Comparison of ENCODE assay signal across 12 mouse cellular contexts in genomic region chr16:94714483-94714882, GRCm38 (mm10).
A peak's percentile ranks its signal among the peaks of the same experiment; 100 is the strongest.
DNase-seq lines count a peak whose midpoint lies in the region; ATAC-seq and TF ChIP-seq lines count a peak whose summit lies in the region.
"Had no signal": no experiment of that assay in that cellular context is flagged by ENCODE, and none has a peak within 500 bp of the region (broad histone marks: within the 10 kb centered on the region; RNA-seq: fewer than 3 reads in every experiment).

No protein-coding gene starts in this region.

- H3K9me3 ChIP-seq in midbrain, postnatal 0 days (ENCODE audit: low read length), result no peaks in the 10 kb centered on the region
- H3K9me3 ChIP-seq in midbrain, embryonic 16.5 days (replicated peaks; ENCODE audit: control insufficient read depth, low read length, poor library complexity, severe bottlenecking), result no peaks in the 10 kb centered on the region
- H3K9me3 ChIP-seq in kidney, postnatal 0 days (replicated peaks; ENCODE audit: low read length), result 0 out of 2 replicates have a peak, but pooled peaks cover 3% of the 10 kb centered on the region
- no peaks in the 10 kb centered on the region for H3K9me3 ChIP-seq in neural tube, embryonic 15.5 days (replicated peaks)
- H3K9me3 ChIP-seq: liver, embryonic 13.5 days had no signal

- intact Hi-C loops in left cerebral cortex, postnatal 25 days (cut with DNase I), result loop anchor here (5.0 kb wide), 1 partner anchor 142 kb away; the partner anchor contains the start of gene Dyrk1a

- TF ChIP-seq POLR2A in lung, adult 2 months (IDR thresholded peaks at IDR 0.05; ENCODE audit: borderline replicate concordance, extremely low read depth, low read depth, low read length), result no peak

- peak; percentile 20 for DNase-seq in adrenal gland, postnatal 14 days
- DNase-seq in adrenal gland, adult 18-20 months (ENCODE audit: low spot score in 2 of 2), result no peak
- DNase-seq in midbrain, postnatal 0 days (ENCODE audit: low spot score), result peak; percentile 39
- DNase-seq in kidney, postnatal 0 days (ENCODE audit: low spot score), result peak; percentile 87
- DNase-seq in lung, adult 2 months, result no peak
- DNase-seq in left cerebral cortex, postnatal 25 days (ENCODE audit: low spot score in 2 of 2), result no peak

- no peak overlapping the region for H3K4me2 ChIP-seq in midbrain, postnatal 0 days (ENCODE audit: low read depth, low read length, poor library complexity, severe bottlenecking)
- H3K4me2 ChIP-seq in midbrain, embryonic 16.5 days (ENCODE audit: low read length), result no peak overlapping the region
- H3K4me2 ChIP-seq in kidney, postnatal 0 days (ENCODE audit: low read length), result peak overlapping the region; percentile 48; the same call in 1 of the 2 replicates
- peak overlapping the region; percentile 42 for H3K4me2 ChIP-seq in neural tube, embryonic 15.5 days

- H3K27ac ChIP-seq in midbrain, postnatal 0 days (ENCODE audit: low read depth, low read length), result no peak overlapping the region
- no peak overlapping the region for H3K27ac ChIP-seq in midbrain, embryonic 16.5 days (ENCODE audit: low read length)
- no peak overlapping the region; the same call in 1 of the 2 replicates for H3K27ac ChIP-seq in kidney, postnatal 0 days
- peak overlapping the region; percentile 60 for H3K27ac ChIP-seq in neural tube, embryonic 15.5 days (replicated peaks)
- H3K27ac ChIP-seq: embryonic facial prominence, embryonic 13.5 days; liver, embryonic 13.5 days; macrophage; stomach, postnatal 0 days had no signal

- H3K4me3 ChIP-seq in midbrain, postnatal 0 days (ENCODE audit: low read depth, low read length), result no peak overlapping the region
- H3K4me3 ChIP-seq in midbrain, embryonic 16.5 days (ENCODE audit: low read depth, low read length), result no peak overlapping the region
- no peak overlapping the region for H3K4me3 ChIP-seq in kidney, postnatal 0 days (replicated peaks; ENCODE audit: low read depth, low read length)
- H3K4me3 ChIP-seq in neural tube, embryonic 15.5 days (replicated peaks), result no peak overlapping the region; the same call in 1 of the 2 replicates
- no peak overlapping the region for H3K4me3 ChIP-seq in lung, adult 2 months (replicated peaks; ENCODE audit: extremely low read depth, low read depth, low read length)
- H3K4me3 ChIP-seq: liver, embryonic 13.5 days had no signal

- no peak for TF ChIP-seq CTCF in midbrain, postnatal 0 days (IDR thresholded peaks at IDR 0.05)
- TF ChIP-seq CTCF in kidney, postnatal 0 days (IDR thresholded peaks at IDR 0.05; ENCODE audit: low read depth), result no peak
- no peak for TF ChIP-seq CTCF in lung, adult 2 months (IDR thresholded peaks at IDR 0.05; ENCODE audit: insufficient read depth, low read length)

- no peak overlapping the region for H3K9ac ChIP-seq in midbrain, postnatal 0 days (replicated peaks; ENCODE audit: low read length, poor library complexity, severe bottlenecking)
- no peak overlapping the region for H3K9ac ChIP-seq in midbrain, embryonic 16.5 days (ENCODE audit: low read depth, low read length)
- no peak overlapping the region for H3K9ac ChIP-seq in kidney, postnatal 0 days (ENCODE audit: low read depth, low read length)
- no peak overlapping the region for H3K9ac ChIP-seq in neural tube, embryonic 15.5 days (replicated peaks)
- H3K9ac ChIP-seq: liver, embryonic 13.5 days had no signal

- ATAC-seq in midbrain, postnatal 0 days (ENCODE audit: low FRiP score), result no peak
- no peak for ATAC-seq in midbrain, embryonic 16.5 days
- ATAC-seq in kidney, postnatal 0 days (replicated peaks; ENCODE audit: low FRiP score, low read depth), result 0 out of 2 replicates have a peak, but pooled peaks have one; percentile 50
- peak; percentile 55; the same call in 1 of the 2 replicates for ATAC-seq in neural tube, embryonic 15.5 days (ENCODE audit: low FRiP score)

- H3K36me3 ChIP-seq in midbrain, postnatal 0 days (ENCODE audit: insufficient read depth, low read length), result no peaks in the 10 kb centered on the region
- no peaks in the 10 kb centered on the region for H3K36me3 ChIP-seq in midbrain, embryonic 16.5 days (ENCODE audit: control insufficient read depth, insufficient read depth, low read length)
- H3K36me3 ChIP-seq in kidney, postnatal 0 days (ENCODE audit: insufficient read depth, low read length), result no peaks in the 10 kb centered on the region
- no peaks in the 10 kb centered on the region for H3K36me3 ChIP-seq in neural tube, embryonic 15.5 days
- H3K36me3 ChIP-seq: embryonic facial prominence, embryonic 13.5 days; liver, embryonic 13.5 days had no signal

- H3K4me1 ChIP-seq in midbrain, postnatal 0 days (ENCODE audit: insufficient read depth, low read length), result no peaks in the 10 kb centered on the region
- H3K4me1 ChIP-seq in midbrain, embryonic 16.5 days (ENCODE audit: control insufficient read depth, insufficient read depth, low read length), result peaks cover 7% of the 10 kb centered on the region
- H3K4me1 ChIP-seq in kidney, postnatal 0 days (replicated peaks; ENCODE audit: insufficient read depth, low read length), result peaks cover 4% of the 10 kb centered on the region
- peaks cover 20% of the 10 kb centered on the region for H3K4me1 ChIP-seq in neural tube, embryonic 15.5 days
- H3K4me1 ChIP-seq in lung, adult 2 months (ENCODE audit: control insufficient read depth, insufficient read depth, low read length), result no peaks in the 10 kb centered on the region

- H3K27me3 ChIP-seq in midbrain, postnatal 0 days (ENCODE audit: insufficient read depth, low read length), result no peaks in the 10 kb centered on the region
- no peaks in the 10 kb centered on the region; the same call in 1 of the 2 replicates for H3K27me3 ChIP-seq in midbrain, embryonic 16.5 days (ENCODE audit: control insufficient read depth, insufficient read depth, low read depth, low read length)
- H3K27me3 ChIP-seq in kidney, postnatal 0 days (ENCODE audit: insufficient read depth, low read length), result no peaks in the 10 kb centered on the region
- no peaks in the 10 kb centered on the region for H3K27me3 ChIP-seq in neural tube, embryonic 15.5 days (replicated peaks)
- H3K27me3 ChIP-seq: liver, embryonic 13.5 days had no signal

- WGBS in midbrain, postnatal 0 days, result 67% methylated on average over 14 of the region's 14 CpGs
- 74% methylated on average over 14 of the region's 14 CpGs for WGBS in midbrain, embryonic 16.5 days
- 13% methylated on average over 14 of the region's 14 CpGs for WGBS in kidney, postnatal 0 days
- 12% methylated on average over 14 of the region's 14 CpGs for WGBS in neural tube, embryonic 15.5 days
- WGBS in lung, adult 2 months, result 64% methylated on average over 14 of the region's 14 CpGs

Comparison
In these comparisons a context has a peak if more than half of its experiments do, and no peak if none do; other contexts are left out.
1. DNase-seq: peak in adrenal gland, postnatal 14 days (single experiment), midbrain, postnatal 0 days (single experiment) and kidney, postnatal 0 days (single experiment); none in adrenal gland, adult 18-20 months (0 of 2), lung, adult 2 months (single experiment) and left cerebral cortex, postnatal 25 days (0 of 2).
2. ATAC-seq: peak in kidney, postnatal 0 days (single experiment) and neural tube, embryonic 15.5 days (single experiment); none in midbrain, postnatal 0 days (single experiment) and midbrain, embryonic 16.5 days (single experiment).
3. H3K4me2 ChIP-seq: peak in kidney, postnatal 0 days (single experiment) and neural tube, embryonic 15.5 days (single experiment); none in midbrain, postnatal 0 days (single experiment) and midbrain, embryonic 16.5 days (single experiment).